Mouse (Mus musculus) intestine, embryonic 16.5 days (tissue): Measurements from ENCODE around the gene Fam71b. TPM values are rescaled to one million over a fixed set of nuclear protein-coding genes. Genes with fewer than 3 reads are reported as not detected.

Experiments
- ATAC-seq: fragments of 200-750 bp; cut with Nextera tagmentation; 2 replicates; pipeline ENCODE4 v1.8.0; 2017; ENCODE audit warnings: moderate TSS enrichment, moderate library complexity
- H3K27ac ChIP-seq: fragments of 300-500 bp; sonication (generic); 2 replicates; pipeline ENCODE4 v1.5.1; 2014; ENCODE audit warnings: mild to moderate bottlenecking, low read length
- H3K27me3 ChIP-seq: fragments of 300-500 bp; sonication (generic); replicated peaks from 2 replicates; pipeline ENCODE4 v1.6.1; 2014; ENCODE audit warnings: low read length, control low read depth, mixed read lengths; ENCODE audit not compliant: control insufficient read depth, insufficient read depth
- H3K36me3 ChIP-seq: fragments of 300-500 bp; sonication (generic); 2 replicates; pipeline ENCODE4 v1.6.1; 2014; ENCODE audit warnings: low read length, control low read depth; ENCODE audit not compliant: control insufficient read depth, insufficient read depth
- H3K4me1 ChIP-seq: fragments of 300-500 bp; sonication (generic); 2 replicates; pipeline ENCODE4 v1.6.1; 2014; ENCODE audit warnings: low read length, control low read depth, mixed read lengths; ENCODE audit not compliant: control insufficient read depth, insufficient read depth
- H3K4me2 ChIP-seq: fragments of 300-500 bp; sonication (generic); 2 replicates; pipeline ENCODE4 v1.6.1; 2014; ENCODE audit warnings: low read depth, low read length, control low read depth
- H3K4me3 ChIP-seq: fragments of 300-500 bp; sonication (generic); 2 replicates; pipeline ENCODE4 v1.5.1; 2014; ENCODE audit warnings: mild to moderate bottlenecking, low read length
- H3K9ac ChIP-seq: fragments of 300-500 bp; sonication (generic); 2 replicates; pipeline ENCODE4 v1.6.1; 2014; ENCODE audit warnings: low read depth, low read length
- H3K9me3 ChIP-seq: fragments of 300-500 bp; sonication (generic); 2 replicates; pipeline ENCODE4 v1.6.1; 2016; ENCODE audit warnings: low read length, control low read depth; ENCODE audit not compliant: control insufficient read depth
- WGBS: fragments of 180-500 bp; shearing (Covaris S2); extraction: QIAGEN DNeasy Blood & Tissue Kit; methylation state at CpG from one replicate; pipeline ENCODE4 v1.1.7; 2014; 5-methylcytosine and 5-hydroxymethylcytosine counted together
- polyA plus RNA-seq: library from polyadenylated mRNA; unstranded; fragments of >200 nt; fragmentation: Nextera tagmentation; extraction: Ambion mirVana; gene quantifications from 2 replicates; pipeline ENCODE4 v1.2.1, GENCODE M21; 2015

The Fam71b gene
- polyA plus RNA-seq, result not detected in 2 replicates

DNA sequence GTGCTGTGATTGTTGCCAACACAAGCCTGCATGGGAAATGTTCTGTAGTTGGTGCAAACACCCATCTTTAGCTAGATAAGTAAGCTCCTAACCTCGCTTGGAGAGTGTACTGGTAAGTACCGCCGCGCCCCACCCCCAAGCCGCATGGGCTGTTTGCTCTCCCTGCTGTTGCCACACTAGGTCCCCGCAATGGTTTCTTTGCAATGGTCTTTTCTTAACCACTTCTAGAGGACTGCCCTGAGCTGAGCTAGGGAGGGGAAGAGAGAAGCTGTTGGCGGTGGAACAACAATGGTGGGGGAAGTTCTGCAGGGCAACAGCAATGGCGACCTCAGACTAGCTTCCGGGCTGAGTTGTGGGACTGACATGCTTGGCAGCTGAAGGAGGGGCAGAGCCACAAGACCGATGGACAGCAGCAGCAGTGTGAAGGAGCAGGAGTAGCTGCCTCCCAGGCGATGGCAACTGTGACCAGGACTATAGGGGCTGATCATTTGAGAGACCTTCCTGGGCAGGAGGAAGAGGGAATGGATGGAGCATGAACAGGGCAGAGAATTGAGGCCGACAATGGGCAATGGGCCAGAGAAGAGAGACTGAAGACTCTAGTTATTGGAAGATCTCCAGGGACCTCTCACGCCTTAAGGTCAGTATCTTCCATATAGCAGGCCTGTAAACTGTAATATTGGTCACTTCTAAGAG, at the start of gene Fam71b:
TSS of gene Fam71b (plus strand) at position 393 of the 693 bp plus-strand sequence.
- H3K9ac ChIP-seq, result no peak within 1 kb of the TSS
- H3K36me3 ChIP-seq, result no peaks in the 10 kb centered on the region
- 77% methylated on average over 13 of the region's 13 CpGs for WGBS
- H3K9me3 ChIP-seq, result no peaks in the 10 kb centered on the region
- no peak within 1 kb of the TSS for H3K27ac ChIP-seq
- no peaks in the 10 kb centered on the region for H3K4me1 ChIP-seq
- H3K4me2 ChIP-seq, result no peak within 1 kb of the TSS
- no peaks in the 10 kb centered on the region for H3K27me3 ChIP-seq
- no peak within 1 kb of the TSS for H3K4me3 ChIP-seq
- no peak for ATAC-seq

- Histone ChIP-seq H3K9me3 (no peaks in the 10 kb centered on the region), H3K4me2 (no peak overlapping the region), H3K27ac (no peak overlapping the region), H3K9ac (no peak overlapping the region), H3K36me3 (no peaks in the 10 kb centered on the region), H3K4me3 (no peak overlapping the region), H3K4me1 (no peaks in the 10 kb centered on the region), H3K27me3 (no peaks in the 10 kb centered on the region)
- 79% methylated on average over 5 of the region's 5 CpGs for WGBS
- no peak for ATAC-seq
Measured at GRCm38 (mm10) chr11:46347756-46348155, 48.6 kb upstream of the Fam71b start.

DNA sequence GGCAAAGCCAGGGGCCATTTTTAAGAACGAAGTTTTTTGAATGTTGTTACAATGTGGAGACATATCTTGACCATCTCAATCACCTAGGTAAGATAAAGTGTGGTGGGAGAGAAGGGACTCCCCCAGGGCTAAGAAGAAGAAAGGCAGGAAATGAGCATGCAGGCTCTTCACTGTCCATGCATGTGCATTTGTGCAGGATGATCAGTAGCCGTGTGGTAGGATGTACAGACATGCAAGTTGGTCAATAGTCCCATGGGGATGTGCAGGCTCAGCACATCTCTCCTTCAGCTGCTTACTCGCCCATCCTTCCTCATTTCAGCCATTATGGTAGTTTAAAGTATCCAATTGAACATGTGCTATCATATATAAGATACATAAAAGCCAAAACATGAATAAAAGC, 47.9 kb upstream of the Fam71b start:
- Histone ChIP-seq H3K27me3 (no peaks in the 10 kb centered on the region), H3K4me2 (no peak overlapping the region), H3K4me1 (no peaks in the 10 kb centered on the region), H3K4me3 (no peak overlapping the region), H3K36me3 (no peaks in the 10 kb centered on the region), H3K9me3 (no peaks in the 10 kb centered on the region), H3K9ac (no peak overlapping the region), H3K27ac (no peak overlapping the region)
- WGBS, result 83% methylated on average over 3 of the region's 3 CpGs
- no peak for ATAC-seq

GRCm38 (mm10) chr11:46349681-46350410, 46.5 kb upstream of the Fam71b start:
- no peaks in the 10 kb centered on the region for H3K9me3 ChIP-seq
- no peak overlapping the region for H3K4me3 ChIP-seq
- H3K27ac ChIP-seq, result no peak overlapping the region
- no peaks in the 10 kb centered on the region for H3K36me3 ChIP-seq
- no peak for ATAC-seq
- WGBS, result 41% methylated on average over 2 of the region's 2 CpGs
- no peaks in the 10 kb centered on the region for H3K4me1 ChIP-seq
- no peaks in the 10 kb centered on the region for H3K27me3 ChIP-seq
- no peak overlapping the region for H3K4me2 ChIP-seq
- H3K9ac ChIP-seq, result no peak overlapping the region

GRCm38 (mm10) chr11:46358369-46358768, 38.0 kb upstream of the Fam71b start:
- no peaks in the 10 kb centered on the region for H3K9me3 ChIP-seq
- H3K36me3 ChIP-seq, result no peaks in the 10 kb centered on the region
- H3K27ac ChIP-seq, result no peak overlapping the region
- no peaks in the 10 kb centered on the region for H3K27me3 ChIP-seq
- no peak for ATAC-seq
- H3K4me2 ChIP-seq, result no peak overlapping the region
- 66% methylated on average over 1 of the region's 1 CpGs for WGBS
- no peaks in the 10 kb centered on the region for H3K4me1 ChIP-seq
- H3K9ac ChIP-seq, result no peak overlapping the region
- no peak overlapping the region for H3K4me3 ChIP-seq

DNA sequence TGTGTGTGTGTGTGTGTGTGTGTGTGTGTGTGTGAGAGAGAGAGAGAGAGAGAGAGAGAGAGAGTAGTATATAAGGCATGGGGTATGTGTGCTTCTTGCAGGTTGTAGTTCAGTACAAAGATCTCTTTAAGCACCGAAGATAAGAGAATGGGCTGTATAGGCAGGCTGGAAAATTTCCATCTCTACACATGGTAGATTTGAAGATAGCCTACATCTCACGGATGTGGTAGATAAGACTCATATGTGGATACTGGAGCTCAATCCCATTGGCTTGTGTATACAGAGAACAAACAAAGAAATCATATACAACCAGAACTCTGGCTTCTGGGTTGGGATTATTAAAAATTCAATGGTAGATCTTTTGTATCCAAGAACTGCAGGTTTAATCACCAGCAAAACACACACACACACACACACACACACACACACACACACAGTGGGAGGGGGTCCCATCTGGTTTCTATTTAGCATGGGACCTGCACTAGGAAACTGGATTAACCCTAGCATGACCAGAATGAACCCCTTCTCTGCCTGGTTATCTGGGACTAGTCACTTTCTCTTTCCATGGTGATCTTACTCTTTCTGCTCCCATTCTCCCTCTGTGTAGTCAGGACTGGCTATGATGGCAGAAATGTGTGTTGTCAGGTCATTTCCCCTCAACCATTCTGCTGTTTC, 35.2 kb upstream of the Fam71b start:
- Histone ChIP-seq H3K4me2 (no peak overlapping the region), H3K27ac (no peak overlapping the region), H3K27me3 (no peaks in the 10 kb centered on the region), H3K9me3 (no peaks in the 10 kb centered on the region), H3K4me1 (no peaks in the 10 kb centered on the region), H3K9ac (no peak overlapping the region), H3K36me3 (no peaks in the 10 kb centered on the region), H3K4me3 (no peak overlapping the region)
- ATAC-seq, result no peak
- WGBS, result 86% methylated on average over 2 of the region's 2 CpGs

GRCm38 (mm10) chr11:46362061-46363022, 34.0 kb upstream of the Fam71b start:
- WGBS, result 83% methylated on average over 18 of the region's 18 CpGs
- Histone ChIP-seq H3K36me3 (no peaks in the 10 kb centered on the region), H3K9ac (no peak overlapping the region), H3K27ac (no peak overlapping the region), H3K9me3 (no peaks in the 10 kb centered on the region), H3K4me2 (no peak overlapping the region), H3K4me1 (no peaks in the 10 kb centered on the region), H3K27me3 (no peaks in the 10 kb centered on the region), H3K4me3 (no peak overlapping the region)
- no peak for ATAC-seq

DNA sequence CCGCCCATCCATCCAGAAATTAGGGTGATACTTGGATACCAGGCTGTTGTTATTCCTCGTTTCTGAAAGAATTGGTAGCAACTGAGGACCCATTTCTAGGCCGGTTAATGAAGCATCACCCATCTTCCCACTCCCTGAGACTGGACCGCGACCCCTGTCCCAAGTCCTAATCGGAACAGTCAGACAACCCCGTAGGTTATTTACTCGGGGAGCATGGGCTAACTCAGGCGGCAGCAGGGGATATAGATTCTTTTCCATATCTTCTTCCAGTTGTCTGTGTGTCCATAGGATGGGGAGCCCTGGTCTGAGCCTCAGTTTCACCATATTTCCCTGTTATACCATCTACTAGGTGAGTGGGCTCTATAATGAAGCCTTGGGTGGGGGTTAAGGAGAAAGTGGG, 32.5 kb upstream of the Fam71b start:
- Histone ChIP-seq H3K36me3 (no peaks in the 10 kb centered on the region), H3K27ac (no peak overlapping the region), H3K27me3 (no peaks in the 10 kb centered on the region), H3K9ac (no peak overlapping the region), H3K4me2 (no peak overlapping the region), H3K4me1 (no peaks in the 10 kb centered on the region), H3K4me3 (no peak overlapping the region), H3K9me3 (no peaks in the 10 kb centered on the region)
- WGBS, result 96% methylated on average over 9 of the region's 9 CpGs
- ATAC-seq, result no peak

DNA sequence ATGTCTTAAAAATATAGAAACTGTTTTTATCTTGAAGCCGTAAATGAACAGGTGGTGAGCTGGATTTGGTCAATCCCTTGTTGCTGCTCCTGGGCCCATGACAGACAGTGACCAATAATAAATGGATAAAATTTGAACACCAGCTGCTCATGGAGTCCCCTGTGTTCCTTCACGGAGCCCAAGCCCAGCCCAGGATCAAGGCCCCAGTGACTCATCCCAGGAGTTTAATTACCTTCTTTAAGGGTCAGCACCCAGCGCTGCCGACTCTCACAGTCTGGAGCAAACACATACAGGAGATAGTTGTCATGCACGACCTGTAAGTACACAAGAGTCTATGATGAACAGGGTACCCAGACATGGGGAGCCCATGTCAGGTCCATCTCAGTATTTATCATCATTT, 30.6 kb upstream of the Fam71b start:
- WGBS, result 41% methylated on average over 5 of the region's 5 CpGs

More for the DNA sequence above, 30.6 kb upstream of the Fam71b start:
- Histone ChIP-seq H3K9ac (no peak overlapping the region), H3K4me1 (no peaks in the 10 kb centered on the region), H3K27me3 (no peaks in the 10 kb centered on the region), H3K27ac (no peak overlapping the region), H3K9me3 (no peaks in the 10 kb centered on the region), H3K4me3 (no peak overlapping the region), H3K36me3 (no peaks in the 10 kb centered on the region), H3K4me2 (no peak overlapping the region)
- no peak for ATAC-seq
